7 mouse cellular contexts compared by ENCODE assay signal in the genomic region with DNA sequence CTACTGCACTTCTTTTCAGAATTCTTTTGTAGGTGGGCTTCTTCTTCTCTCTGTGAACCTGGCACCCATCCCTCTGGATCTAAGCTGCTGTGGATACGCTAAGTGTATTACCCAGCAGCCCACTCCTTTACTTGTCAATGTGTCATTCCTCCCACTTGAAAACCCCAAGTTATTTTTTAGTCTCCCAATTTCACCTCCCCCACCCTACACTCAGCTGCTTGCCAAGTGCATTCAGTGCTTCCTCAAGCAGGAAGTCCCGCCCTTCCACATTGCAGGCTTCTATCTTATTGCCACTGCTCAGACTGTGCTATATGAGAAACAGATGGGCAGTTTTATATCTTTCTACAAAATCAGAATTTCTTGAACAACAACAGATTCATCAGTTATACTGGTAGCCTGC. TPM values are rescaled to one million over a fixed set of nuclear protein-coding genes. Genes with fewer than 3 reads are reported as not detected.
DNase-seq lines count a peak whose midpoint lies in the region; ATAC-seq and TF ChIP-seq lines count a peak whose summit lies in the region.

No protein-coding gene starts in this region.

- no peak for TF ChIP-seq CTCF in lung, adult 2 months (IDR thresholded peaks at IDR 0.05; ENCODE audit: insufficient read depth, low read length)

- peak; percentile 28 to 58 for DNase-seq in lung, adult 18-20 months
- DNase-seq in lung, adult 2 months = no peak
- DNase-seq in frontal cortex, postnatal 14 days (ENCODE audit: low spot score in 2 of 2) = peak; percentile 11 to 23
- DNase-seq in layer of hippocampus, adult 8-10 months (ENCODE audit: low spot score in 2 of 2) = peak; percentile 19 to 31
- peak; percentile 8 for DNase-seq in right cerebral cortex, postnatal 25 days
- no peak for DNase-seq in gastrocnemius, postnatal 25 days

- no peak for ATAC-seq in erythroid progenitor cell, adult 5-6 weeks (replicated peaks; ENCODE audit: low FRiP score, poor library complexity, severe bottlenecking)

- no peak for TF ChIP-seq POLR2A in lung, adult 2 months (IDR thresholded peaks at IDR 0.05; ENCODE audit: borderline replicate concordance, extremely low read depth, low read depth, low read length)

- WGBS in lung, adult 2 months = 45% methylated on average over 2 of the region's 2 CpGs

- H3K4me3 ChIP-seq in lung, adult 2 months (replicated peaks; ENCODE audit: extremely low read depth, low read depth, low read length) = no peak overlapping the region

- peaks cover 17% of the 10 kb centered on the region for H3K4me1 ChIP-seq in lung, adult 2 months (ENCODE audit: control insufficient read depth, insufficient read depth, low read length)

RNA-seq across cellular contexts. Expression of gene Atg4a, which starts 22.8 kb away (rescaled TPM):
- polyA plus RNA-seq in lung, adult 2 months (2012; rRNA removed) = 2.7 and 7.2 TPM in 2 replicates
- 10 to 100 TPM in 1 of 4 experiments, 1 to 10 TPM in 3; 7.6 to 13.0 (median 8.6) TPM for total RNA-seq in layer of hippocampus, adult 8-10 months (2022)
- 10 to 100 TPM; 17.0 TPM for total RNA-seq in gastrocnemius, postnatal 25 days (2021)
- 91.9 and 102 TPM in 2 replicates for total RNA-seq in erythroid progenitor cell, adult 5-6 weeks (2015; ENCODE audit: low replicate concordance)
- total RNA-seq in erythroid progenitor cell, adult 5-6 weeks (2017; ENCODE audit: low replicate concordance) = 80.8 and 113 TPM in 2 replicates

RNA-seq across cellular contexts. Expression of gene Psmd10, which starts 23.0 kb away (rescaled TPM):
- 3.3 and 5.9 TPM in 2 replicates for polyA plus RNA-seq in lung, adult 2 months (2012; rRNA removed)
- total RNA-seq in layer of hippocampus, adult 8-10 months (2022) = 10 to 100 TPM; 18.1 to 21.8 (median 18.8) TPM
- total RNA-seq in gastrocnemius, postnatal 25 days (2021) = 10 to 100 TPM in 1 of 2 experiments, 1 to 10 TPM in 1; 8.2 to 11.9 TPM
- total RNA-seq in erythroid progenitor cell, adult 5-6 weeks (2015; ENCODE audit: low replicate concordance) = 18.0 and 26.3 TPM in 2 replicates
- 8.3 and 25.5 TPM in 2 replicates for total RNA-seq in erythroid progenitor cell, adult 5-6 weeks (2017; ENCODE audit: low replicate concordance)

Comparison
In these comparisons a context has a peak if more than half of its experiments do, and no peak if none do; other contexts are left out.
1. DNase-seq: peak in lung, adult 18-20 months (2 of 2), frontal cortex, postnatal 14 days (2 of 2), layer of hippocampus, adult 8-10 months (2 of 2) and right cerebral cortex, postnatal 25 days (single experiment); none in lung, adult 2 months (single experiment) and gastrocnemius, postnatal 25 days (single experiment).
2. RNA of gene Atg4a, which starts 22.8 kb away (total RNA-seq): 80.8 to 113 TPM in erythroid progenitor cell, adult 5-6 weeks; 17.0 TPM in gastrocnemius, postnatal 25 days and 7.6 to 13.0 TPM in layer of hippocampus, adult 8-10 months; every median in the first group is over 4 times any median in the second.